Mouse (Mus musculus): Measurements from ENCODE around the gene Akap7. TPM values are rescaled to one million over a fixed set of nuclear protein-coding genes. Genes with fewer than 3 reads are reported as not detected.

The Akap7 gene
- 10 to 100 TPM; 58.5 to 65.0 TPM for total RNA-seq (2021)

GRCm38 (mm10) chr10:25307770-25308169, at the start of gene Akap7:
Gene Akap7, minus strand, starts transcription at chr10:25307870.
- intact Hi-C loops (cut with DNase I) = no loop called here

GRCm38 (mm10) chr10:25354390-25354789, 46.7 kb upstream of the Akap7 start:
- intact Hi-C loops (cut with DNase I) = no loop called here

More at GRCm38 (mm10) chr10:25307770-25308169, at the start of gene Akap7:
- DNase-seq (ENCODE audit: low spot score in 2 of 2) = no peak

GRCm38 (mm10) chr10:25353941-25354340, 46.3 kb upstream of the Akap7 start:
- intact Hi-C loops (cut with DNase I) = no loop called here
- no peak for DNase-seq (ENCODE audit: low spot score in 2 of 2)

More at GRCm38 (mm10) chr10:25354390-25354789, 46.7 kb upstream of the Akap7 start:
- no peak for DNase-seq (ENCODE audit: low spot score in 2 of 2)

GRCm38 (mm10) chr10:25342801-25343200, 35.1 kb upstream of the Akap7 start:
- intact Hi-C loops (cut with DNase I) = no loop called here
- DNase-seq (ENCODE audit: low spot score in 2 of 2) = no peak

GRCm38 (mm10) chr10:25340675-25341074, 33.0 kb upstream of the Akap7 start:
- DNase-seq (ENCODE audit: low spot score in 2 of 2) = no peak
- intact Hi-C loops (cut with DNase I) = no loop called here

- intact Hi-C loops (cut with DNase I) = no loop called here
Measured at GRCm38 (mm10) chr10:25333390-25334079, 25.9 kb upstream of the Akap7 start.

GRCm38 (mm10) chr10:25331321-25332049, 23.8 kb upstream of the Akap7 start:
- DNase-seq (ENCODE audit: low spot score in 2 of 2) = no peak
- intact Hi-C loops (cut with DNase I) = no loop called here

More at GRCm38 (mm10) chr10:25333390-25334079, 25.9 kb upstream of the Akap7 start:
- DNase-seq (ENCODE audit: low spot score in 2 of 2) = no peak

- peak in 1 of 2 experiments; percentile 8 for DNase-seq (ENCODE audit: low spot score in 2 of 2)
- intact Hi-C loops (cut with DNase I) = no loop called here
Measured at GRCm38 (mm10) chr10:25330094-25330493, 22.4 kb upstream of the Akap7 start.

GRCm38 (mm10) chr10:25327511-25327910, 19.8 kb upstream of the Akap7 start:
- DNase-seq (ENCODE audit: low spot score in 2 of 2) = no peak
- intact Hi-C loops (cut with DNase I) = no loop called here

- intact Hi-C loops (cut with DNase I) = no loop called here
- no peak for DNase-seq (ENCODE audit: low spot score in 2 of 2)
Measured at GRCm38 (mm10) chr10:25325690-25326089, 18.0 kb upstream of the Akap7 start.

GRCm38 (mm10) chr10:25321198-25321597, 13.5 kb upstream of the Akap7 start:
- intact Hi-C loops (cut with DNase I) = no loop called here

GRCm38 (mm10) chr10:25319531-25319930, 11.9 kb upstream of the Akap7 start:
- no peak for DNase-seq (ENCODE audit: low spot score in 2 of 2)
- intact Hi-C loops (cut with DNase I) = no loop called here

More at GRCm38 (mm10) chr10:25321198-25321597, 13.5 kb upstream of the Akap7 start:
- no peak for DNase-seq (ENCODE audit: low spot score in 2 of 2)

GRCm38 (mm10) chr10:25318405-25318804, 10.7 kb upstream of the Akap7 start:
- intact Hi-C loops (cut with DNase I) = no loop called here
- DNase-seq (ENCODE audit: low spot score in 2 of 2) = no peak

- intact Hi-C loops (cut with DNase I) = no loop called here
- no peak for DNase-seq (ENCODE audit: low spot score in 2 of 2)
Measured at GRCm38 (mm10) chr10:25317665-25318064, 10.0 kb upstream of the Akap7 start.

GRCm38 (mm10) chr10:25313856-25314584, 6.3 kb upstream of the Akap7 start:
- DNase-seq (ENCODE audit: low spot score in 2 of 2) = no peak
- intact Hi-C loops (cut with DNase I) = no loop called here

- intact Hi-C loops (cut with DNase I) = no loop called here
- no peak for DNase-seq (ENCODE audit: low spot score in 2 of 2)
Measured at GRCm38 (mm10) chr10:25311554-25312212, 4.0 kb upstream of the Akap7 start.

- intact Hi-C loops (cut with DNase I) = no loop called here
- no peak for DNase-seq (ENCODE audit: low spot score in 2 of 2)
Measured at GRCm38 (mm10) chr10:25310736-25311135, 3.1 kb upstream of the Akap7 start.

- intact Hi-C loops (cut with DNase I) = no loop called here
Measured at GRCm38 (mm10) chr10:25309996-25310395, 2.3 kb upstream of the Akap7 start.

GRCm38 (mm10) chr10:25305146-25305545, 2.5 kb downstream of the Akap7 start:
- intact Hi-C loops (cut with DNase I) = no loop called here
- DNase-seq (ENCODE audit: low spot score in 2 of 2) = no peak

More at GRCm38 (mm10) chr10:25309996-25310395, 2.3 kb upstream of the Akap7 start:
- no peak for DNase-seq (ENCODE audit: low spot score in 2 of 2)

- intact Hi-C loops (cut with DNase I) = no loop called here
- no peak for DNase-seq (ENCODE audit: low spot score in 2 of 2)
Measured at GRCm38 (mm10) chr10:25304608-25305007, 3.1 kb downstream of the Akap7 start.

All from left cerebral cortex, postnatal 36 days (tissue).